Mouse (Mus musculus) ovary, postnatal 14 days (tissue): ENCODE data around the gene Usp5.
"Not testable (repeated sequence)": the region's sequence is repeated elsewhere in the genome, so short reads cannot be mapped to it uniquely, and the experiment has no call there.

Experiments
- DNase-seq: peaks from one replicate; pipeline ENCODE4 v3.0.0; 2022; ENCODE audit warnings: low spot score

Gene Usp5

GRCm38 (mm10) chr6:124811701-124812560, 17.4 kb downstream of the Usp5 start:
- DNase-seq = no peak

- no peak for DNase-seq
These were observed 17.9 kb downstream of the Usp5 start for GRCm38 (mm10) chr6:124811403-124811665.

DNA sequence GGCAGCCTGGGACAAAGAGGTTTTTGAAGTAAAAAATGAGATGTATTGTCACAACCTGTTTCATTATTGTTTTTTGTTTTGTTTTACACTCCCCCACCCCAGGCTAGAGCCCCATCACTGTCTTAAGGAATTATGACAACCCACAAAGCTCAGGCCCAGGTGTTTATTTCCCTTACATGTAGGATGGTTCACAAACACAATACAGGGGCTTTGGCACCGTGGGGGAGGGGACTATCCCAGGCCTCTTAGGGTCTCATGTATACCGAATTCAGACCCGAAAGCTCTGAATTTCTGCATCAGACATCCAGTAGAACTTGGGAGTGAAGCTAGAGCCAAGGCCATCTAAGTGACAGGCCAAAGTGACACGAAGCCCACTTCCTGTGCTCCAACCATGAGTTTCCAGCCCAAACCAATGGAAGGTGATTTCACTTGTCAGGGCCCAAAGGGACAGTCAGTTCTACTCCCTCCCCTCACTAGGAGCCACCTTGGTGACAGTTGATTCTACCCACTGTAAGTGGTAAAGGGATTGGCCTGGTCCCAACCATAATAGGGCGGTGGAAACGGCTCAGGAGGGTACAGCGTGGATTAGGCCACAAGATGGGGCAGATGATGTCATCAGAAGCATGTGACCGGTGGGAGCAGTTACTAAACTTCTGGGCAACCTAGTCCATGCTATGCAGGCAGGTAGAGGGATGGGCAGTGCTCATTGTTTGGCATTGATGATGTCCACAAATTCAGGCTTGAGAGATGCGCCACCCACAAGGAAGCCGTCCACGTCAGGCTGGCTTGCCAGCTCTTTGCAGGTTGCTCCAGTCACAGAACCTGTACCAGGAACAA, 18.5 kb downstream of the Usp5 start:
- not testable (repeated sequence) for DNase-seq

DNA sequence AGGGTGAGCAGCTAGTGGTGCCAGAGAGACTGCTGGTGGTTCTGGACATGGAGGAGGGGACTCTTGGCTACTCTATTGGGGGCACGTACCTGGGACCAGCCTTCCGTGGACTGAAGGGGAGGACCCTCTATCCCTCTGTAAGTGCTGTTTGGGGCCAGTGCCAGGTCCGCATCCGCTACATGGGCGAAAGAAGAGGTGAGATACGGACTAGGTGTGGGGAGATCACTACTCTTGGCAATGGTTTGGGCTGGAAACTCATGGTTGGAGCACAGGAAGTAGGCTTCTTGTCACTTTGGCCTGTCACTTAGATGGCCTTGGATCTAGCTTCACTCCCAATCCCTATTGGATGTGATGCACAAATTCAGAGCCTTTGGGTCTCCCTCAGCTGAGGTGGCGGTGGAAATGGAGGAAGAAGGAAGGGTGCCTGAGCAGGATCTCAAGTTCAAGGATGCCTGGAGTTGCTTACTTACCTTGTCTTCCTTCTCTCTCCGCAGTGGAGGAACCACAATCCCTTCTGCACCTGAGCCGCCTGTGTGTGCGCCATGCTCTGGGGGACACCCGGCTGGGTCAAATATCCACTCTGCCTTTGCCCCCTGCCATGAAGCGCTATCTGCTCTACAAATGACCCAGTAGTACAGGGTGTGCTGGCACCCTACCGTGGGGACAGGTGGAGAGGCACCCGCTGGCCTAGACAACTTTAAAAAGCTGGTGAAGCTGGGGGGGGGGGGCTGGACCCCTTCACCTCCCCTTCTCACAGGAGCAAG, 19.3 kb downstream of the Usp5 start:
- no peak for DNase-seq

DNA sequence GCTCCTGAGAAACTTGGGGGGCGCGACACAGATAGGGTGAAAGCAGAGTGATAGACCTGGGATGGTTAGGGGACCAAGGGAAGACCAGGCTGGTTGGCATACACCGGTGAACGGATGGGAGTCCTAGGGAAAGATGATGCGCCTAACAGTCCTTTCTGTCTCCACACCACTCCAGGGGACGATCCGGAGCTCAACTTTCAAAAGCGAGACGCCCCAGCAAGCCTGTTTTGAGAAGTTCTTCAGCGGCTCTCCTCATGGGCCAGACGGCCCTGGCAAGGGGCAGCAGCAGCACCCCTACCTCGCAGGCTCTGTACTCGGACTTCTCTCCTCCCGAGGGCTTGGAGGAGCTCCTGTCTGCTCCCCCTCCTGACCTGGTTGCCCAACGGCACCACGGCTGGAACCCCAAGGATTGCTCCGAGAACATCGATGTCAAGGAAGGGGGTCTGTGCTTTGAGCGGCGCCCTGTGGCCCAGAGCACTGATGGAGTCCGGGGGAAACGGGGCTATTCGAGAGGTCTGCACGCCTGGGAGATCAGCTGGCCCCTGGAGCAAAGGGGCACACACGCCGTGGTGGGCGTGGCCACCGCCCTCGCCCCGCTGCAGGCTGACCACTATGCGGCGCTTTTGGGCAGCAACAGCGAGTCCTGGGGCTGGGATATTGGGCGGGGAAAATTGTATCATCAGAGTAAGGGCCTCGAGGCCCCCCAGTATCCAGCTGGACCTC, 20.1 kb downstream of the Usp5 start:
- peak; percentile 78 for DNase-seq

DNA sequence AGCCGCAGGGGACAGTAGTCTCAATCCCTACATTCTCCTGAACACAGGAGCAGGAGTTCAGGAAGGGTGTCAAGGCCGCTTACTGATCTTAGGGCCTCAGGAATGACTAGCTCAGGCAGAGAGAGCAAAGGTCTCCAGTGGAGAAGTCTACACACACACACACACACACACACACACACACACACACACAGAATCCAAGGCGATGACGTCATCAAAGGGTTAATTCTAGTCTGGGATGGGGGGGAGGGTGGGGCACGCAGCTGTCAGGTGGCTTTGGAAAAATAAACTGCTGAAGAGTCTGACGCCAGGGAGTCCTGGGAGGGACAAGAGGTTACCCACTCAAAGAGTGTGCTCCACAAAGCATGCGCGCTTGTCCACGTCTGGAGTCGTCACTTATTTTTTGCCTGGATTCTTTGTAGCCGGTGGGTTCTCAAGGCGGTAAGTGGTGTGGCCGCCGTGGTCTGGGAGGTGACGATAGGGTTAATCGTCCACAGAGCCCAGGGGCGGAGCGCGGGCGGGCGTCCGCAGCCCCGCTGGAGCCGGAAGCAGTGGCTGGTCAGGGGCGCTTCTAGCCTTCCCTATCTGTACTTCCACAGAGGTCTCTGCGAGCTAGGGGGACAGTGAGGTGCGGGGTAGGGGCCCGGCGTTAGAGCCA, 20.8 kb downstream of the Usp5 start, which contains the start of gene Spsb2:
Gene Spsb2, plus strand, starts transcription at position 304 of the 655 bp plus-strand sequence.
- peak; percentile 70 for DNase-seq

DNA sequence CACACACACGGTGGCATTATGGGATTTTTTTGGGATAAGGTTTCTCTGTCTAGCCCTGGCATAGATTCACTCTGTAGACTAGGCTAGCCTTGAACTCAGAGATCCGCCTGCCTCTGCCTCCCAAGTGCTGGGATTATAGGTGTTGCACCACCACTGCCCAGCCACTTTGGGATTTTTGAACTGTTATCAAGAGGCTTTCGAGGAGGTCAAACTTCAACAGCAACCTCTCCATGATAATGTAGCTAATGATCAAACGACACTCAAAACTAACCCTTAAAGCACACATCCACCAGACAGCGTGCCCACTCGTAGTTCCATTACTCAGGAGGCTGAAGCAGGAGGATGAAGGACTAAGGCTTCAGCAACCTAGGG, 21.3 kb downstream of the Usp5 start:
- no peak for DNase-seq

DNA sequence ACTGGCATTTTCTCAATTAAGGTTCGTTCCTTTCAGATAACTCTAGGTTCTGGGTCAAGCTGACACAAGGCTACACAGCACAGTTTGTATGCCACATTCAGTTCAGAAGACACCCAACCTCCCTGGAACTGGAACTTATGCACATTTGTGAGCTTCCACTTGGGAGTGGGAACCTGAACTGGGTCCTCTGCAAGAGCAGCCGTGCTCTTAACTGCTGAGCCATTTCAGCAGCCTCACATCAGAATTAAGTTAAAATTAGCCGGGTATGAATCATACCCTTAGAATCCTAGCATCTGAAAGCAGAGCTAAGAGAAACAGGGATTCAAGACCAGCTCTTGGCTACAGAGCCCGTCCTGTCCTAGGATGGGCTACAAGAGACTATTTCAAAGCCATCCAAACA, 21.9 kb downstream of the Usp5 start:
- DNase-seq = no peak

- no peak for DNase-seq
These were observed 22.7 kb downstream of the Usp5 start for GRCm38 (mm10) chr6:124806446-124807140.

DNA sequence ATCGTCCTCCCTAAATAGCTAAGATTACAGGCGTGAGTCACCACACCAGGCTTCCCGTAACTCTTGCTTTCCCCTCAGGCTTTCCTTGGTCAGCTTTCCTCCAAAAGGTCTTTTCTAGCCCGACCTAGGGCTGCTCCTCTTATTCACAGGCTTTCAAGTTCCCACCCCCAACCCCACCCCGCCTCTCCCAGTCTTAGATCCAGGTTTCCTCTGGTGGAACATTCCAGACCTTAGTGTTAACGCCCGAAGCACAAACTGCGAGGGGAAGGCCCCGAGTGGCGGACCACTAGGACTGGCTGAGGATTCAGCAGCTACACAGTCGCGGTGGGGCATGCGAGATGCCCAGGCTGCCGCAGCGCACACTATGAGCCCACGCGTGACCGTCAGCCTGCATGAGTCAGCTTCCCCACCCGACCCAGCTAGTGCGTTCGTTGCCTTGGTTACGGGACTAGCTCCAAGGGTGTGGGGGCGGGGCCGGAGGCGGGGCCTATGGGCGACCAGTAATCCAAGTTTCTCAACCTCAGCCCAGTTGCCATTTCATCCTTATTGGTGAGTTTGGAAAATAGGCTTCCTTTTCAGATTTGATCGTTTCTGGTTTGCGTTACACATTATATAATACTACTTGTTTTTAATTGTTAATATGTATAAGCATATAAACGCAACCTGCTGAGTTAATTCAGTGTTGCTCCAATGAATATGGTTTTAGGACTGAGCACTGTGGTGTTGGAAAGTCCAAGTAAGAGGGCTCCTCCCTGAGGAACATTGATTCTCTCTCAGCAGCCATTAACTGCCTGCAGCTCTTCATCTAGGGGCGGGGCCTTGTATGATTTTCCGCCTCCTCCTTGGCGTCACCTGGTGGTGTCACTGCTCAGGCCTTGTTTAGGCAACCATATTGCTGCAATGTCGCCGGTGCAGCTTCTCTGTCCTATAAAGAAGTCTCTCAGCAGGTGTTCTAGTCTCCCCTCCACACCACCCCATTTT, 23.7 kb downstream of the Usp5 start:
- DNase-seq = peak; percentile 92

DNA sequence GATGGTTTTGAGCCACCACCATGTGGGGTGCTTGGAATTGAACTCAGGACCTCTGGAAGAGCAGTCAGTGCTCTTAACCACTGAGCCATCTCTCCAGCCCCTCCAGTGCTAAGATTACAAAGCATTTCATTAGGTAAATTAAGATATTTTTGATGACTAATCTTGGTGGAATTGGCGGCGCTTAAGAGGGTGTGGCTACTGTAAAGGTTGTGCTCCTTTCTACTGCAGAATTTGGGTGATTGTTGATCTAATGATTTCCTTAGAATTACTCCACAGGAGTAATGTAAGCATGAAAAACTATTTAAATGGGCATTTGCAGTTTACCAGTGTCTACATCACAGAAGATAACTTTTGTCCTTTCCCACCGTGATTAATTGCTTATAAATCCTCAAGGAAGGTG, 24.9 kb downstream of the Usp5 start:
- DNase-seq = no peak

DNA sequence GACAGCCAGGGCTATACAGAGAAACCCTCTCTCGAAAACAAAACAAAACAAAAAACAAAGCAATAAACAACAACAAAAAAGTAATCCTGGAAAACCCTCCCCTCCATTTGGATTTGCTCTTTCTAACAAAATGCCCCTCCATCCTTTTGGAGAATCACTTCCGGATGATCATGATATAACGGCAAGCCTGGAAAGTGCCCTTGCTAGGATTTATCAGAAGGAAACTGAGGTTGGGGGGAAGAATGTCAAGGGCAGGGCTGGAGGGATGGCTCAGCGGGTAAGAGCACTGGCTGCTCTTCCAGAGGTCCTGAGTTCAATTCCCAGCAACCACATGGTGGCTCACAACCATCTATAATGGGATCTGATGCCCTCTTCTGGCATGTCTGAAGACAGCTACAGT, 25.6 kb downstream of the Usp5 start:
- not testable (repeated sequence) for DNase-seq

- no peak for DNase-seq
These were observed 26.2 kb downstream of the Usp5 start for GRCm38 (mm10) chr6:124803061-124803460.

GRCm38 (mm10) chr6:124802400-124802799, 26.9 kb downstream of the Usp5 start:
- DNase-seq = not testable (repeated sequence)

DNA sequence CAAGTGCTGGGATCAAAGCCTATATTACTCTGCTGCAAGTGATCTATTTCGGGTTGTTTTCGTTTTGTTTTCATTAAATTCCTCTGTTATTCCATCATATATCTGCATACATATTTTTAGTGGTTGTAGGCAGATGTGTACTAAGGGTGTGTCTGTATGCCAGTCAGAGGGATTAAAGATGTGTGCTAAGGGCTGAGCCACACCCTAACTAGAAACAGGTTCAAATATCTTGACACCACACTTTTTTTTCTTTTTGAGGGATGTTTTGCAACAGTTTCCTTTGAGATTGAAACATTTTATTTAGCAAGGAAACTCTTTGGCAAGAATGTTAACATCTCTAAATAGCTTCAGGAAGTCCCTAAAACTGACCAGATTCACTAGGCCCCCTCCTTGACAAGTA, 33.1 kb downstream of the Usp5 start:
- DNase-seq = no peak

DNA sequence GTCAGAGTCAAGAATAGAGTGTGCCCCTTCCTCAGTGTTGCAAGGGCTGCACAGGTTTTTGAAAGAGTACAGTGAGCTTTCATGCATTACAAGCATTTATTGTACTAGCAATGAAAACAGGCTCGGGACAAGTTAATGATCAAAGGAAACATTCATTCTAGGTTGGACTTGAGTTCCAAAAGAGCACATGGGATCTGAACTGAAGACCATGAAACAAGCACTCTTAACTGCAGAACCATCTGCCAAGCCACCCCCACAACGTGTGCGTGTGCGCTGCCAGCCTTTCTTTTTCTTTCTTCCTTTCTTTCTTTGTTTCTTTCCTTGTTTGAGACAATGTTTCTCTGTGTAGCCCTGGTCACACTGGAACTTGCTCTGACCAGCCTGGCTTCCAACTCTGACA, 33.5 kb downstream of the Usp5 start:
- DNase-seq = no peak

- DNase-seq = no peak
These were observed 37.4 kb downstream of the Usp5 start for GRCm38 (mm10) chr6:124791911-124792310.

GRCm38 (mm10) chr6:124790121-124790520, 39.2 kb downstream of the Usp5 start:
- DNase-seq = no peak

DNA sequence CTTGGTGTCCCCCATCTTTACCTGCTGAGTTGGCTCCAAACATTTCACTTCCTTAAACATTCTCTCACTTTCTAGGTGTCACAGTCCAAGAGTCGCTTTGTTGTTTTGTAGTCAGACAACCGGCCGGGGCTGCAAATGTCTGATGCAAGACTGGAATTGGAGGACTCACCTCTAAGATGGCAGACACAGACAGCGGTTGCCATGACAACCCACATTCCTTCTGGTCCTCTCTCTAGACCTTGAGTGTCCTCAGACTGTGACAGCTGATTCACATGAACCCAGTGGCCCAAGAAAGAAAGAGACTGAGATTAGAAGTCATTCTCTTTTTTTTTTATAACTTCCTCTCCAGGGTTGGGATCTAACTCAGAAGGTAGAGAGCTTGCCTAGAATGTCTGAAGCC, 39.8 kb downstream of the Usp5 start:
- DNase-seq = no peak

DNA sequence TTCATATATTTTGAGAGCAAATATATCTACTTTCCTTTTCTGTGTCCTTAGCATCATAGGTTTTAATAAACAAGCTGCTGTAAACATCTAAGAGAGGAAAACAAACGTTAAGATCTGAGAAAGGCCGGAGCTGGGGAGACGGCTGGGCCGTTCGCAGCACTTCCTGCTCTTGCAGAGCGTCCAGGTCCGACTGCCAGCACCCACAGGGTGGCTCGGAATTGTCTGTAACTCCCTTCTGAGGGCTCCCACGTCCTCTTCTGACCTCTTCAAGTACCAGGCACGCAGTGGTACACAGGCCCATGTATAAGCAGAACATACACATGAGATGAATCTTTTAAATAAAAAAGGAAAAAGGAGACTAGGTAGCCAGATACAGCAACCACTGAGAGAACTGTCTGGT, 41.6 kb downstream of the Usp5 start:
- no peak for DNase-seq
